In the genomic region with DNA sequence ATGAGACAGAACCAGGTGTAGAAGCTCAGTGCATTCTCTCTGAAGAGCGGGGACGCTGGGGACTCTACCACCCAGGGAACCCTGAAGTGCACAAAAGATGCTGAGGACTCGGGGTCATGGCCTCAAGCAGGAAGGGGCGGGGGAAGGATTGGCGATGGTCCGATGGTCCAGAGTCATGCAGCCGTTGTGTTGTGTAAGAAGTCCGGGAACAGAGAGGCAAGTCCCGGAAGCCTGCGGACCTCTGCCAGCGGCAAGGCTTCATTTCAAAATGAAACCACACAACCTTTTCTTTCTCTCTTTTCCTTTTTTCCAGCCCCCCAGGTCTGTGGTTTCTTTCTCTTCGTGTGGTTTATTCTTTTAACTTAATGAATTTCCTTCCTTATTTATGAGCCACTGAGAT, we compare ENCODE assay signal across 10 mouse cellular contexts. TPM values are rescaled to one million over a fixed set of nuclear protein-coding genes. Genes with fewer than 3 reads are reported as not detected.
DNase-seq lines count a peak whose midpoint lies in the region; ATAC-seq and TF ChIP-seq lines count a peak whose summit lies in the region.
"Had no signal": no experiment of that assay in that cellular context is flagged by ENCODE, and none has a peak within 500 bp of the region (broad histone marks: within the 10 kb centered on the region; RNA-seq: fewer than 3 reads in every experiment).

No protein-coding gene starts in this region.

- 0 out of 4 replicates have a peak, but pooled peaks of 1 of the 2 experiments have one; percentile 9 for TF ChIP-seq EP300 in MEL (IDR thresholded peaks at IDR 0.05; ENCODE audit: low read depth in 1 of 2, low read length in 2 of 2)
- peak; percentile 21; the same call in 1 of the 2 replicates for TF ChIP-seq EP300 in lung, postnatal 0 days (IDR thresholded peaks at IDR 0.05)

- no peaks in the 10 kb centered on the region for H3K79me2 ChIP-seq in MEL (ENCODE audit: control insufficient read depth, insufficient read depth, low read length, poor library complexity)

- peak; percentile 37 for DNase-seq in CD4-positive, CD25-positive, alpha-beta regulatory T cell, adult 2 months (ENCODE audit: low read depth, low spot score)
- peak; percentile 69 for DNase-seq in MEL (ENCODE audit: low read depth, low spot score)
- DNase-seq in kidney, adult 2 months, result peak; percentile 79
- peak; percentile 77 for DNase-seq in lung, postnatal 0 days (ENCODE audit: low spot score)
- DNase-seq in layer of hippocampus, adult 11-12 months (ENCODE audit: low spot score), result no peak
- DNase-seq: cerebellum, adult 18-20 months had no signal

- no peak for ATAC-seq in CD4-positive, CD25-positive, alpha-beta regulatory T cell, adult 4 months
- peak; percentile 52 for ATAC-seq in lung, postnatal 0 days
- no peak for ATAC-seq in forebrain, embryonic 16.5 days
- no peak for ATAC-seq in erythroid progenitor cell, adult 5-6 weeks (replicated peaks; ENCODE audit: low FRiP score, poor library complexity, severe bottlenecking)

- no peak for TF ChIP-seq CTCF in MEL (IDR thresholded peaks at IDR 0.05 in 2 of 3, conservative IDR thresholded peaks at IDR 0.05 in 1 of 3; ENCODE audit: control insufficient read depth in 1 of 3, insufficient read depth in 1 of 3, low read depth in 2 of 3, low read length in 3 of 3, poor library complexity in 1 of 3, severe bottlenecking in 1 of 3)
- no peak for TF ChIP-seq CTCF in kidney, adult 2 months (conservative IDR thresholded peaks at IDR 0.05; ENCODE audit: insufficient read depth, insufficient read length, low read depth, low read length)
- TF ChIP-seq CTCF in lung, postnatal 0 days (IDR thresholded peaks at IDR 0.05), result no peak

- no peaks in the 10 kb centered on the region for H3K27me3 ChIP-seq in MEL (ENCODE audit: control insufficient read depth in 1 of 2, insufficient read depth in 2 of 2, low read length in 2 of 2)
- H3K27me3 ChIP-seq in kidney, adult 2 months (replicated peaks; ENCODE audit: control insufficient read depth, insufficient read depth, low read length), result no peaks in the 10 kb centered on the region
- no peaks in the 10 kb centered on the region for H3K27me3 ChIP-seq in lung, postnatal 0 days (replicated peaks; ENCODE audit: insufficient read depth, low read length)
- H3K27me3 ChIP-seq in forebrain, embryonic 16.5 days (replicated peaks; ENCODE audit: control insufficient read depth, insufficient read depth, low read length), result peaks cover 6% of the 10 kb centered on the region; the same call in 1 of the 2 replicates

- no peak for TF ChIP-seq POLR2A in MEL (IDR thresholded peaks at IDR 0.05; ENCODE audit: control insufficient read depth in 1 of 2, insufficient read depth in 1 of 2, low read depth in 1 of 2, low read length in 2 of 2, poor library complexity in 1 of 2)
- no peak for TF ChIP-seq POLR2A in kidney, adult 2 months (IDR thresholded peaks at IDR 0.05; ENCODE audit: low read depth, low read length)

- TF ChIP-seq RAD21 in MEL (IDR thresholded peaks at IDR 0.05; ENCODE audit: low read depth, low read length), result no peak

- H3K27ac ChIP-seq in MEL (ENCODE audit: control insufficient read depth, low read depth, low read length), result peak overlapping the region; percentile 78
- peak overlapping the region; percentile 51; the same call in 1 of the 2 replicates for H3K27ac ChIP-seq in kidney, adult 2 months (ENCODE audit: insufficient read depth, low read depth, low read length)
- peak overlapping the region; percentile 43; the same call in 1 of the 2 replicates for H3K27ac ChIP-seq in lung, postnatal 0 days (ENCODE audit: low read length)
- H3K27ac ChIP-seq in forebrain, embryonic 16.5 days (ENCODE audit: low read length), result no peak overlapping the region
- H3K27ac ChIP-seq: forebrain, embryonic 10.5 days had no signal

- H3K9ac ChIP-seq in MEL (ENCODE audit: control insufficient read depth, low read depth, low read length, poor library complexity, severe bottlenecking), result peak overlapping the region; percentile 70
- H3K9ac ChIP-seq in lung, postnatal 0 days (replicated peaks; ENCODE audit: low read depth), result no peak overlapping the region
- H3K9ac ChIP-seq in forebrain, embryonic 16.5 days (replicated peaks; ENCODE audit: low read depth, low read length), result no peak overlapping the region

- WGBS in kidney, adult 2 months, result 34% methylated on average over 12 of the region's 12 CpGs
- whole genome bisulfite sequencing in lung, postnatal 0 days, result 34% methylated on average over 12 of the region's 12 CpGs
- WGBS in forebrain, embryonic 16.5 days, result 52% methylated on average over 12 of the region's 12 CpGs

- H3K4me2 ChIP-seq in lung, postnatal 0 days (replicated peaks; ENCODE audit: low read depth, low read length), result no peak overlapping the region; the same call in 1 of the 2 replicates
- H3K4me2 ChIP-seq in forebrain, embryonic 16.5 days (ENCODE audit: low read length), result no peak overlapping the region

- peaks cover 8 to 36% of the 10 kb centered on the region in 2 experiments; a peak in 3 of 4 replicates for H3K4me1 ChIP-seq in MEL (ENCODE audit: control insufficient read depth in 1 of 2, insufficient read depth in 2 of 2, low read length in 2 of 2)
- 0 out of 2 replicates have a peak, but pooled peaks cover 9% of the 10 kb centered on the region for H3K4me1 ChIP-seq in kidney, adult 2 months (ENCODE audit: control insufficient read depth, insufficient read depth, low read length)
- 0 out of 2 replicates have a peak, but pooled peaks cover 3% of the 10 kb centered on the region for H3K4me1 ChIP-seq in lung, postnatal 0 days (ENCODE audit: insufficient read depth, low read depth, low read length)
- H3K4me1 ChIP-seq in forebrain, embryonic 16.5 days (replicated peaks; ENCODE audit: control insufficient read depth, insufficient read depth, low read length), result peaks cover 17% of the 10 kb centered on the region

- H3K9me3 ChIP-seq in MEL (replicated peaks; ENCODE audit: insufficient read depth, low read length), result no peaks in the 10 kb centered on the region
- no peaks in the 10 kb centered on the region for H3K9me3 ChIP-seq in lung, postnatal 0 days (ENCODE audit: low read length)
- no peaks in the 10 kb centered on the region for H3K9me3 ChIP-seq in forebrain, embryonic 16.5 days (ENCODE audit: control insufficient read depth, low read length)
- H3K9me3 ChIP-seq: forebrain, embryonic 10.5 days had no signal

- H3K4me3 ChIP-seq in MEL (ENCODE audit: control insufficient read depth in 1 of 2, insufficient read depth in 1 of 2, low read depth in 2 of 2, low read length in 2 of 2), result peak overlapping the region; percentile 43 to 56
- H3K4me3 ChIP-seq in kidney, adult 2 months (ENCODE audit: insufficient read depth, low read depth, low read length), result no peak overlapping the region
- no peak overlapping the region for H3K4me3 ChIP-seq in lung, postnatal 0 days (ENCODE audit: low read depth, low read length)
- no peak overlapping the region for H3K4me3 ChIP-seq in forebrain, embryonic 16.5 days (replicated peaks; ENCODE audit: low read length)
- H3K4me3 ChIP-seq: forebrain, embryonic 10.5 days had no signal

- peaks cover 0 to 14% of the 10 kb centered on the region in 2 experiments; a peak in 2 of 4 replicates for H3K36me3 ChIP-seq in MEL (ENCODE audit: control insufficient read depth in 1 of 2, insufficient read depth in 2 of 2, low read length in 2 of 2)
- no peaks in the 10 kb centered on the region for H3K36me3 ChIP-seq in kidney, adult 2 months (ENCODE audit: control insufficient read depth, insufficient read depth, low read length)
- H3K36me3 ChIP-seq in lung, postnatal 0 days (ENCODE audit: insufficient read depth, low read length), result no peaks in the 10 kb centered on the region
- no peaks in the 10 kb centered on the region for H3K36me3 ChIP-seq in forebrain, embryonic 16.5 days (ENCODE audit: control insufficient read depth, insufficient read depth)

RNA-seq across cellular contexts. Expression of gene Plppr3, which starts 3.3 kb away (rescaled TPM):
- 1 to 10 TPM; 2.1 to 4.5 TPM for polyA plus RNA-seq in CD4-positive, CD25-positive, alpha-beta regulatory T cell, adult 4 months (2017; shearing (Covaris generic))
- total RNA-seq in MEL (2012; rRNA removed), result 0.56 and 0.85 TPM in 2 replicates
- 1 to 10 TPM in 1 of 2 experiments, not detected in 1; 6.2 TPM for polyA plus RNA-seq in MEL (2012; ENCODE audit: insufficient read depth in 1 of 2, insufficient read length in 2 of 2, low read depth in 1 of 2, low replicate concordance in 2 of 2, missing spikeins in 1 of 2)
- 2.7 and 3.2 TPM in 2 replicates for polyA plus RNA-seq in kidney, adult 2 months (2012; rRNA removed)
- polyA plus RNA-seq in lung, postnatal 0 days (2015; fragmentation: Nextera tagmentation; extraction: Ambion mirVana), result 3.9 and 4.8 TPM in 2 replicates
- 415 and 495 TPM in 2 replicates for polyA plus RNA-seq in forebrain, embryonic 16.5 days (2015; fragmentation: Nextera tagmentation; extraction: Ambion mirVana)
- 0.84 TPM in 1 of 2 replicates, not detected in the other for total RNA-seq in erythroid progenitor cell, adult 5-6 weeks (2015; ENCODE audit: low replicate concordance)
- total RNA-seq in erythroid progenitor cell, adult 5-6 weeks (2017; ENCODE audit: low replicate concordance), result 0.83 and 1.7 TPM in 2 replicates

RNA-seq across cellular contexts. Expression of gene Prtn3, which starts 3.5 kb away (rescaled TPM):
- not detected for polyA plus RNA-seq in CD4-positive, CD25-positive, alpha-beta regulatory T cell, adult 4 months (2017; shearing (Covaris generic))
- 9.1 and 11.2 TPM in 2 replicates for total RNA-seq in MEL (2012; rRNA removed)
- polyA plus RNA-seq in MEL (2012; ENCODE audit: insufficient read depth in 1 of 2, insufficient read length in 2 of 2, low read depth in 1 of 2, low replicate concordance in 2 of 2, missing spikeins in 1 of 2), result 10 to 100 TPM in 1 of 2 experiments, not detected in 1; 31.5 TPM
- polyA plus RNA-seq in kidney, adult 2 months (2012; rRNA removed), result 0.67 and 0.99 TPM in 2 replicates
- polyA plus RNA-seq in lung, postnatal 0 days (2015; fragmentation: Nextera tagmentation; extraction: Ambion mirVana), result 2.2 and 2.4 TPM in 2 replicates
- 12.4 and 15.3 TPM in 2 replicates for polyA plus RNA-seq in forebrain, embryonic 16.5 days (2015; fragmentation: Nextera tagmentation; extraction: Ambion mirVana)
- total RNA-seq in erythroid progenitor cell, adult 5-6 weeks (2015; ENCODE audit: low replicate concordance), result 247 and 296 TPM in 2 replicates
- 52.3 and 54.7 TPM in 2 replicates for total RNA-seq in erythroid progenitor cell, adult 5-6 weeks (2017; ENCODE audit: low replicate concordance)

RNA-seq across cellular contexts. Expression of gene Elane, which starts 8.3 kb away (rescaled TPM):
- polyA plus RNA-seq in CD4-positive, CD25-positive, alpha-beta regulatory T cell, adult 4 months (2017; shearing (Covaris generic)), result not detected
- total RNA-seq in MEL (2012; rRNA removed), result not detected in 2 replicates
- polyA plus RNA-seq in MEL (2012; ENCODE audit: insufficient read depth in 1 of 2, insufficient read length in 2 of 2, low read depth in 1 of 2, low replicate concordance in 2 of 2, missing spikeins in 1 of 2), result under 1 TPM in 1 of 2 experiments, not detected in 1; 0.07 TPM
- 0.10 TPM in 1 of 2 replicates, not detected in the other for polyA plus RNA-seq in kidney, adult 2 months (2012; rRNA removed)
- 0.92 TPM in 1 of 2 replicates, not detected in the other for polyA plus RNA-seq in lung, postnatal 0 days (2015; fragmentation: Nextera tagmentation; extraction: Ambion mirVana)
- not detected in 2 replicates for polyA plus RNA-seq in forebrain, embryonic 16.5 days (2015; fragmentation: Nextera tagmentation; extraction: Ambion mirVana)
- total RNA-seq in erythroid progenitor cell, adult 5-6 weeks (2015; ENCODE audit: low replicate concordance), result 613 and 617 TPM in 2 replicates
- 146 and 166 TPM in 2 replicates for total RNA-seq in erythroid progenitor cell, adult 5-6 weeks (2017; ENCODE audit: low replicate concordance)
- polyA plus RNA-seq: forebrain, embryonic 10.5 days had no signal

RNA-seq across cellular contexts. Expression of gene Cfd, which starts 12.9 kb away (rescaled TPM):
- not detected for polyA plus RNA-seq in CD4-positive, CD25-positive, alpha-beta regulatory T cell, adult 4 months (2017; shearing (Covaris generic))
- total RNA-seq in MEL (2012; rRNA removed), result not detected in 2 replicates
- under 1 TPM in 1 of 2 experiments, not detected in 1; 0.21 TPM for polyA plus RNA-seq in MEL (2012; ENCODE audit: insufficient read depth in 1 of 2, insufficient read length in 2 of 2, low read depth in 1 of 2, low replicate concordance in 2 of 2, missing spikeins in 1 of 2)
- 1,335 and 2,389 TPM in 2 replicates for polyA plus RNA-seq in kidney, adult 2 months (2012; rRNA removed)
- polyA plus RNA-seq in lung, postnatal 0 days (2015; fragmentation: Nextera tagmentation; extraction: Ambion mirVana), result not detected in 2 replicates
- polyA plus RNA-seq in forebrain, embryonic 16.5 days (2015; fragmentation: Nextera tagmentation; extraction: Ambion mirVana), result not detected in 2 replicates
- not detected in 2 replicates for total RNA-seq in erythroid progenitor cell, adult 5-6 weeks (2015; ENCODE audit: low replicate concordance)
- not detected in 2 replicates for total RNA-seq in erythroid progenitor cell, adult 5-6 weeks (2017; ENCODE audit: low replicate concordance)
- polyA plus RNA-seq: forebrain, embryonic 10.5 days had no signal

RNA-seq across cellular contexts. Expression of gene Ptbp1, which starts 23.5 kb away (rescaled TPM):
- polyA plus RNA-seq in CD4-positive, CD25-positive, alpha-beta regulatory T cell, adult 4 months (2017; shearing (Covaris generic)), result 100 to 1,000 TPM; 103 to 274 TPM
- 301 and 316 TPM in 2 replicates for total RNA-seq in MEL (2012; rRNA removed)
- 100 to 1,000 TPM; 329 to 837 TPM for polyA plus RNA-seq in MEL (2012; ENCODE audit: insufficient read depth in 1 of 2, insufficient read length in 2 of 2, low read depth in 1 of 2, low replicate concordance in 2 of 2, missing spikeins in 1 of 2)
- polyA plus RNA-seq in kidney, adult 2 months (2012; rRNA removed), result 184 and 198 TPM in 2 replicates
- 107 and 109 TPM in 2 replicates for polyA plus RNA-seq in lung, postnatal 0 days (2015; fragmentation: Nextera tagmentation; extraction: Ambion mirVana)
- 98.3 and 107 TPM in 2 replicates for polyA plus RNA-seq in forebrain, embryonic 16.5 days (2015; fragmentation: Nextera tagmentation; extraction: Ambion mirVana)
- total RNA-seq in erythroid progenitor cell, adult 5-6 weeks (2015; ENCODE audit: low replicate concordance), result 134 and 185 TPM in 2 replicates
- total RNA-seq in erythroid progenitor cell, adult 5-6 weeks (2017; ENCODE audit: low replicate concordance), result 89.3 and 94.7 TPM in 2 replicates

Comparison
In these comparisons a context has a peak if more than half of its experiments do, and no peak if none do; other contexts are left out.
1. H3K4me3 ChIP-seq: peak in MEL (2 of 2); none in kidney, adult 2 months (single experiment), lung, postnatal 0 days (single experiment) and forebrain, embryonic 16.5 days (single experiment).
2. RNA of gene Plppr3, which starts 3.3 kb away (polyA plus RNA-seq): 415 to 495 TPM in forebrain, embryonic 16.5 days; 6.2 TPM in MEL, 2.1 to 4.5 TPM in CD4-positive, CD25-positive, alpha-beta regulatory T cell, adult 4 months, 3.9 to 4.8 TPM in lung, postnatal 0 days and 2.7 to 3.2 TPM in kidney, adult 2 months; every median in the first group is over 10 times any median in the second.